Mouse (Mus musculus) forebrain, embryonic 15.5 days (tissue): ENCODE results near the gene Usp46. TPM values are rescaled to one million over a fixed set of nuclear protein-coding genes. Genes with fewer than 3 reads are reported as not detected.
"Not testable (repeated sequence)": the region's sequence is repeated elsewhere in the genome, so short reads cannot be mapped to it uniquely, and the experiment has no call there.

Source experiments
- ATAC-seq: fragments of 200-750 bp; cut with Nextera tagmentation; replicated peaks from 2 replicates; pipeline ENCODE4 v1.8.0; 2017; ENCODE audit warnings: mild to moderate bottlenecking, moderate TSS enrichment, moderate library complexity
- H3K27ac ChIP-seq: fragments of 300-500 bp; sonication (generic); replicated peaks from 2 replicates; pipeline ENCODE4 v1.5.1; 2015; ENCODE audit warnings: mild to moderate bottlenecking, inconsistent platforms
- H3K27me3 ChIP-seq: fragments of 300-500 bp; sonication (generic); 2 replicates; pipeline ENCODE4 v1.6.1; 2015; ENCODE audit warnings: inconsistent platforms
- H3K36me3 ChIP-seq: fragments of 300-500 bp; sonication (generic); 2 replicates; pipeline ENCODE4 v1.6.1; 2015; ENCODE audit warnings: mild to moderate bottlenecking, inconsistent platforms
- H3K4me1 ChIP-seq: fragments of 300-500 bp; sonication (generic); 2 replicates; pipeline ENCODE4 v1.6.1; 2015; ENCODE audit warnings: inconsistent platforms
- H3K4me2 ChIP-seq: fragments of 300-500 bp; sonication (generic); replicated peaks from 2 replicates; pipeline ENCODE4 v1.6.1; 2015; ENCODE audit warnings: mild to moderate bottlenecking, inconsistent platforms
- H3K4me3 ChIP-seq: fragments of 300-500 bp; sonication (generic); 2 replicates; pipeline ENCODE4 v1.5.1; 2015; ENCODE audit warnings: mild to moderate bottlenecking, inconsistent platforms
- H3K9ac ChIP-seq: fragments of 300-500 bp; sonication (generic); replicated peaks from 2 replicates; pipeline ENCODE4 v1.6.1; 2015; ENCODE audit warnings: mild to moderate bottlenecking, inconsistent platforms
- H3K9me3 ChIP-seq: fragments of 300-500 bp; sonication (generic); 2 replicates; pipeline ENCODE4 v1.6.1; 2016; ENCODE audit warnings: inconsistent platforms
- WGBS: fragments of 180-500 bp; shearing (Covaris S2); methylation state at CpG from one replicate; pipeline ENCODE4 v1.1.7; 2015; ENCODE audit warnings: mixed read lengths; 5-methylcytosine and 5-hydroxymethylcytosine counted together
- polyA plus RNA-seq: library from polyadenylated mRNA; unstranded; fragments of >200 nt; fragmentation: Nextera tagmentation; extraction: Ambion mirVana; gene quantifications from 2 replicates; pipeline ENCODE4 v1.2.1, GENCODE M21; 2015

The Usp46 gene
- polyA plus RNA-seq, 1 experiment from 2014 or later = 29.0 TPM

DNA sequence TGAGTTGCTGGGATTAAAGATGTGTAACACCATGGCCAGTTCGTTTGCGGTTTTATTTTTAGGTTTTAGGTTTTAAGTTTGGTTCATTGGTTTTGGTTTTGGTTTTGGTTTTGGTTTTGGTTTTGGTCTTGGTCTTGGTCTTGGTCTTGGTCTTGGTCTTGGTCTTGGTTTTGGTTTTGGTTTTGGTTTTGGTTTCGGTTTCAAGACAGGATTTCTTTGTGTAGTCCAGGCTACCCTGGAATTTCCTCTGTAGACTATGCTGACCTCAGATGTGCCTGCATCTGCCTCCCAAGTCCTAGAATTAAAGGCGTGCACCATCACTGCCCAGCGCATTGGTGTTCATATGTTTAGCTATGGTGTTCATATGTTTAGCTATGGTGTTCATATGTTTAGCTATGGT is 109.6 kb downstream of the Usp46 start:
- not testable (repeated sequence) for H3K27ac ChIP-seq, H3K4me2 ChIP-seq, H3K4me1 ChIP-seq, ATAC-seq, H3K9me3 ChIP-seq, H3K27me3 ChIP-seq, H3K9ac ChIP-seq, H3K36me3 ChIP-seq, H3K4me3 ChIP-seq
- WGBS = 94% methylated on average over 5 of the region's 5 CpGs

DNA sequence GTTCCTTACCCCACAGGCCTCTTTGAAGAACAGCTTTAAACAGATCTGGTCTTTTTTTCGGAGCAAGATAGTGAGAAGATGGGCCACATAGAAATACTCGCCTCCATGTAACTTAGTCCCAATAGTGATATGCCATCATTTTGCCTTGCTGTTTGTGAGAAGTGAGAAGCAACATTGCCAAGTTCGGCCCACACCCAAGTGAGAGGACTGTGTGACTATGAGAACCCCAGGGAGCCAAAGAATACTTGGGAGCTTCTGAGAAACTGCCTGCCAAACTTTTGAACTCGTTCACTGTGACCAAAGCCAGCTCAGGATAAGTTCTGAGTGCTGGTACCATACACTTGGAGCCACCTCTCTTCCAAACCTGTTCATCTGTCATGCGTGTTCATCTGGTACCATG is 110.1 kb downstream of the Usp46 start:
- Histone ChIP-seq H3K27me3 (no peaks in the 10 kb centered on the region), H3K4me3 (no peak overlapping the region), H3K36me3 (no peaks in the 10 kb centered on the region), H3K9ac (no peak overlapping the region), H3K4me1 (no peaks in the 10 kb centered on the region), H3K27ac (no peak overlapping the region), H3K9me3 (no peaks in the 10 kb centered on the region), H3K4me2 (no peak overlapping the region)
- ATAC-seq = no peak
- 89% methylated on average over 5 of the region's 5 CpGs for WGBS

DNA sequence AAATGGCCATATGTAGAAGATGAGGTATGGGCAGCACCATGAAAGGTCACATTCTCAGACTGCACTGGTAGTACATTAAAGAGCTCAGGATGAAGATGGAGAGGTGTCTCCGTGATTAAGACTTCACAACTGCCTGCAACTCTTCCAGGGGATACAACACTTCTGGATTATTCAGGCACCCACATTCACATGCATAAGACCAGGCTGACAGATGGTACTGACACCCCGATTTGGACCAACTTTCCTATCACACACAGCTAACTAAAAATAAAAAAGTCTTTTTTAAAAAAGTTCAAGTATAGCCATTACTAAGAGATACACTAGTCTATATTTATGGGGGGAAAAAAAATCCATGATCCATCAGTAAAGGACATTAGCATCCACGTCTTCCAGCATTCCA is 112.5 kb downstream of the Usp46 start:
- 84% methylated on average over 3 of the region's 3 CpGs for WGBS
- Histone ChIP-seq H3K9me3 (no peaks in the 10 kb centered on the region), H3K27me3 (no peaks in the 10 kb centered on the region), H3K9ac (no peak overlapping the region), H3K4me2 (no peak overlapping the region), H3K4me3 (no peak overlapping the region), H3K36me3 (no peaks in the 10 kb centered on the region), H3K27ac (no peak overlapping the region), H3K4me1 (peaks cover 11% of the 10 kb centered on the region)
- no peak for ATAC-seq

- H3K4me3 ChIP-seq = no peak overlapping the region
- no peaks in the 10 kb centered on the region for H3K27me3 ChIP-seq
- peaks cover 12% of the 10 kb centered on the region for H3K4me1 ChIP-seq
- no peak overlapping the region for H3K9ac ChIP-seq
- H3K9me3 ChIP-seq = no peaks in the 10 kb centered on the region
- H3K36me3 ChIP-seq = no peaks in the 10 kb centered on the region
- WGBS = 75% methylated on average over 4 of the region's 4 CpGs
- no peak overlapping the region for H3K27ac ChIP-seq
- no peak for ATAC-seq
- no peak overlapping the region for H3K4me2 ChIP-seq
Measured at GRCm38 (mm10) chr5:73955005-73955404, 113.2 kb downstream of the Usp46 start.

GRCm38 (mm10) chr5:73953066-73953614 is 115.1 kb downstream of the Usp46 start:
- Histone ChIP-seq H3K36me3 (no peaks in the 10 kb centered on the region), H3K9ac (no peak overlapping the region), H3K4me2 (no peak overlapping the region), H3K27ac (no peak overlapping the region), H3K4me1 (peaks cover 12% of the 10 kb centered on the region), H3K27me3 (no peaks in the 10 kb centered on the region), H3K9me3 (no peaks in the 10 kb centered on the region), H3K4me3 (no peak overlapping the region)
- 86% methylated on average over 3 of the region's 3 CpGs for WGBS
- ATAC-seq = no peak

- H3K9me3 ChIP-seq = no peaks in the 10 kb centered on the region
- peak; percentile 51 for ATAC-seq
- no peak overlapping the region for H3K4me2 ChIP-seq
- H3K4me3 ChIP-seq = no peak overlapping the region
- H3K27ac ChIP-seq = peak overlapping the region; percentile 41; the same call in 1 of the 2 replicates
- no peaks in the 10 kb centered on the region for H3K27me3 ChIP-seq
- 0% methylated on average over 1 of the region's 1 CpGs for WGBS
- peaks cover 12% of the 10 kb centered on the region for H3K4me1 ChIP-seq
- H3K9ac ChIP-seq = no peak overlapping the region
- no peaks in the 10 kb centered on the region for H3K36me3 ChIP-seq
Measured at GRCm38 (mm10) chr5:73951649-73952000, 116.6 kb downstream of the Usp46 start.

GRCm38 (mm10) chr5:73950809-73951648 is 117.2 kb downstream of the Usp46 start:
- WGBS = 5% methylated on average over 16 of the region's 16 CpGs
- peak; percentile 80 for ATAC-seq

More at GRCm38 (mm10) chr5:73950809-73951648, 117.2 kb downstream of the Usp46 start:
- Histone ChIP-seq H3K27me3 (no peaks in the 10 kb centered on the region), H3K4me1 (peaks cover 12% of the 10 kb centered on the region), H3K4me2 (no peak overlapping the region), H3K9me3 (no peaks in the 10 kb centered on the region), H3K27ac (peak overlapping the region; percentile 41), H3K4me3 (no peak overlapping the region), H3K9ac (no peak overlapping the region), H3K36me3 (no peaks in the 10 kb centered on the region)

Other genes with a start within 250 kb of the Usp46 start
- gene Rasl11b, start 126.9 kb upstream of the Usp46 start, polyA plus RNA-seq = 30.9 TPM in 2 replicates